Mouse (Mus musculus) olfactory bulb, adult 2 months (tissue): ENCODE measurements around the gene Gas7. TPM values are rescaled to one million over a fixed set of nuclear protein-coding genes. Genes with fewer than 3 reads are reported as not detected.
A peak's percentile ranks its signal among the peaks of the same experiment; 100 is the strongest.

Experiments
- H3K27ac ChIP-seq: fragments of 200-500 bp; 2 replicates; pipeline ENCODE4 v1.5.1; 2012; ENCODE audit warnings: low read depth, low read length; ENCODE audit not compliant: insufficient read depth
- H3K4me1 ChIP-seq: fragments of 200-500 bp; 2 replicates; pipeline ENCODE4 v1.6.1; 2012; ENCODE audit warnings: low read length; ENCODE audit not compliant: control insufficient read depth, insufficient read depth
- H3K4me3 ChIP-seq: fragments of 200-500 bp; 2 replicates; pipeline ENCODE4 v1.5.1; 2012; ENCODE audit warnings: mild to moderate bottlenecking, low read depth, low read length, moderate library complexity; ENCODE audit not compliant: insufficient read depth
- CTCF ChIP-seq: fragments of 200-500 bp; IDR thresholded peaks from 2 replicates; pipeline ENCODE4 v1.5.1; 2012; ENCODE audit warnings: low read depth, mild to moderate bottlenecking, low read length, moderate library complexity; ENCODE audit not compliant: insufficient read depth
- POLR2A ChIP-seq: fragments of 200-500 bp; IDR thresholded peaks from 2 replicates; pipeline ENCODE4 v1.6.1; 2012; ENCODE audit warnings: mild to moderate bottlenecking, low read depth, low read length, moderate library complexity; ENCODE audit not compliant: insufficient read depth
- WGBS: fragments of 180-500 bp; shearing (Covaris S2); methylation state at CpG from one replicate; pipeline ENCODE4 v1.1.7; 2018; 5-methylcytosine and 5-hydroxymethylcytosine counted together
- polyA plus RNA-seq: library from polyadenylated mRNA; stranded (reverse); fragments of >200 nt; gene quantifications from 2 replicates; pipeline ENCODE4 v1.2.4, GENCODE M21; 2012; ENCODE audit warnings: low replicate concordance; ENCODE audit not compliant: missing spikeins, insufficient read depth, insufficient read length

Gene Gas7
- polyA plus RNA-seq, 1 experiment: not detected

GRCm38 (mm10) chr11:67525841-67526240 is 70.6 kb downstream of the Gas7 start:
- Histone ChIP-seq H3K27ac (peak overlapping the region; percentile 32), H3K4me3 (no peak overlapping the region), H3K4me1 (peaks cover 16% of the 10 kb centered on the region)
- WGBS: 85% methylated on average over 3 of the region's 3 CpGs
- TF ChIP-seq CTCF (no peak), POLR2A (no peak)

- TF ChIP-seq POLR2A (no peak), CTCF (no peak)
- H3K4me3 ChIP-seq: no peak overlapping the region
- 39% methylated on average over 12 of the region's 12 CpGs for WGBS
- H3K27ac ChIP-seq: peak overlapping the region; percentile 63
- peaks cover 16% of the 10 kb centered on the region for H3K4me1 ChIP-seq
Measured at GRCm38 (mm10) chr11:67526621-67527545, 71.6 kb downstream of the Gas7 start.

- H3K27ac ChIP-seq: no peak overlapping the region
- no peak overlapping the region for H3K4me3 ChIP-seq
- TF ChIP-seq POLR2A (no peak), CTCF (no peak)
Measured at GRCm38 (mm10) chr11:67531286-67531685, 76.0 kb downstream of the Gas7 start.

GRCm38 (mm10) chr11:67531926-67532565 is 76.8 kb downstream of the Gas7 start:
- H3K27ac ChIP-seq: no peak overlapping the region
- peaks cover 9% of the 10 kb centered on the region for H3K4me1 ChIP-seq
- 87% methylated on average over 6 of the region's 6 CpGs for WGBS
- no peak overlapping the region for H3K4me3 ChIP-seq
- TF ChIP-seq CTCF (no peak), POLR2A (no peak)

More at GRCm38 (mm10) chr11:67531286-67531685, 76.0 kb downstream of the Gas7 start:
- WGBS: 95% methylated on average over 2 of the region's 2 CpGs
- peaks cover 17% of the 10 kb centered on the region for H3K4me1 ChIP-seq

- no peak for TF ChIP-seq CTCF
- no peak for TF ChIP-seq POLR2A
- WGBS: 71% methylated on average over 10 of the region's 10 CpGs
- H3K4me1 ChIP-seq: peaks cover 8% of the 10 kb centered on the region
- H3K27ac ChIP-seq: no peak overlapping the region
- no peak overlapping the region for H3K4me3 ChIP-seq
Measured at GRCm38 (mm10) chr11:67532728-67533127, 77.5 kb downstream of the Gas7 start.

- H3K27ac ChIP-seq: no peak overlapping the region
- whole genome bisulfite sequencing: 50% methylated on average over 6 of the region's 6 CpGs
- H3K4me1 ChIP-seq: peaks cover 8% of the 10 kb centered on the region
- TF ChIP-seq POLR2A (no peak), CTCF (no peak)
- H3K4me3 ChIP-seq: no peak overlapping the region
Measured at GRCm38 (mm10) chr11:67533151-67533550, 77.9 kb downstream of the Gas7 start.

- Histone ChIP-seq H3K4me1 (peaks cover 8% of the 10 kb centered on the region), H3K27ac (no peak overlapping the region), H3K4me3 (no peak overlapping the region)
- no peak for TF ChIP-seq CTCF
- no peak for TF ChIP-seq POLR2A
- WGBS: 54% methylated on average over 1 of the region's 1 CpGs
Measured at GRCm38 (mm10) chr11:67535703-67536102, 80.5 kb downstream of the Gas7 start.

GRCm38 (mm10) chr11:67536413-67536812 is 81.2 kb downstream of the Gas7 start:
- Histone ChIP-seq H3K4me3 (no peak overlapping the region), H3K4me1 (peaks cover 8% of the 10 kb centered on the region), H3K27ac (no peak overlapping the region)
- WGBS: 89% methylated on average over 1 of the region's 1 CpGs
- no peak for TF ChIP-seq CTCF
- no peak for TF ChIP-seq POLR2A

- Histone ChIP-seq H3K4me3 (no peak overlapping the region), H3K4me1 (peaks cover 3% of the 10 kb centered on the region), H3K27ac (no peak overlapping the region)
- TF ChIP-seq POLR2A (no peak), CTCF (no peak)
- 94% methylated on average over 4 of the region's 4 CpGs for WGBS
Measured at GRCm38 (mm10) chr11:67537353-67537752, 82.1 kb downstream of the Gas7 start.
